Mouse (Mus musculus) frontal cortex, postnatal 36 days (tissue): ENCODE measurements around the gene Rpl10-ps3.

Source experiments
- DNase-seq, 2 experiments: peaks; one replicate each; pipeline ENCODE4 v3.0.0; 2022; ENCODE audit warnings: low spot score in 2 of 2

Gene Rpl10-ps3

DNA sequence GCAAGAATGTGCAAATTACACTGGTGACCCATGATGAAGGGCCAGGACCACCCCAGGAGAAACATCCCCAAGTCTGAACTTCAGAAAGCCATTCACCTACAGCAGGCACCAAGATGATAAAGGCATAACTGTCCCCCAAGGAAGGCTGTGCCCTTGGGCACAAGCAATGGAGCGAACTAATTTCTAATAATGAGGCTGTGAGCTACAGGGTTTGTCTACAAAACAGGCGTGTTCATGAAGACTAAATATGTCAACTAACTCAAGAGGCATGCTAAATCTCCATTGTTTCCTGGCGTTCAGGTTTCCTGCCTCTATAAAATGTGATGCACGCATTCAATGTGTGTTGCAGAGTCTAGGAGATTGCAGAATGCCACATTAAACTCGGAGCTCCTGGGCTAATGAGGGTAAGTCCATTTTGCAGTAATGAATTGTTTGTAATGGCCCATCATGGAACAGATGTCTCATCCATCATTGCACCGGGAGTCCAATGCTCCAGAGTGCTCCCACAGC is 33.7 kb downstream of the Rpl10-ps3 start:
- DNase-seq, result no peak

DNA sequence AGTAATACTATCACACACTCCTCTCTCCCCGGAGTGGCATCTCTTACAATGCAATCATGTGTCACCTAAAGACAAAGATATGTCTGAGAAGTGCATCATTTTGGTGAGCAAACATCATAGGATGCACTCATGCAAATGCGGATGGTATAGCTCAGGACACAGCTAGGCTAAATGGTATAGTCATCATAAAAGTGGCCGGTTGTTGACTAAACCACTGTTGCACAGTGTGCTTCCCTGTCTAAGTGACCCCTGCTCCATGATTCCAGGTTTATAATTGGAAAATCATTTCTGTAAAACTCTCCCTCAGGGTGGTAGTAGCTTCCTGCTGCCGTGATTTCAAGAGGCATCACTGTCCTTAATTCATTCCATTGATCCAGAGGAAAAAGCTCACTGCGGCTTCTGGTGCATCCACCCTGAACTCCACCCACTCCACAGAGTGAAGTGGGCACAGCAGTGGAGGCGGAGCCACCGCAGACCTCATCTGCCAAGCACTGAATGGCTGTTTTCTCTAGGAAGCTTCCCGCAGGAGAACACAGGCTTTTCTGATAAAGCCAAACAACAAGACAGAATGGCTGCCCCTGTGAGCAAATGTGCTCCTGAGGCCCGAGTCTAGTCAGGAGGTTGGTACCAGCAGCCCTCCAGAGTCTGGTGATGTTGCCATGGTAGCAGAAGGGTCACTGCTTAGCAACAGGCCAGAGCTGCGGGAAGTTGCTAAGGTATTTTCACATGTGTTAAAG is 38.9 kb downstream of the Rpl10-ps3 start:
- DNase-seq, result peak; percentile 53 to 55

DNA sequence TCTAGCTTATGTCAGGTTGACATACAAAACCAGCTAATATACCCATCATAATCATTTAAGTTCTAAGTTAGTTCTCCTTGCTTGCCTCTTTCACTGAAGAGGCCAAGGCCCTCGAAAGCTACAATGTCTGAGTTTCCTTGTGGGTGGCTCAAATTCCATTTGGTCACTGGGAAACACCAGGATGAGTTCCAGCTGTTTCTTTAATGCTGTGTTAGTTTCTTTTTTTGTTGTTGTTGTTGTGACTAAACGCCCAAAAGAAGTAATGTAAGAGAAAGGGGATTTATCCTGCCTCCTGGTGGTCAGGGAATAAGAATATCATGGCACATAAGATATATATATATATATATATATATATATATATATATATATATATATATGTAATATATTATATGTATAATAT is 39.7 kb downstream of the Rpl10-ps3 start:
- DNase-seq, result no peak

DNA sequence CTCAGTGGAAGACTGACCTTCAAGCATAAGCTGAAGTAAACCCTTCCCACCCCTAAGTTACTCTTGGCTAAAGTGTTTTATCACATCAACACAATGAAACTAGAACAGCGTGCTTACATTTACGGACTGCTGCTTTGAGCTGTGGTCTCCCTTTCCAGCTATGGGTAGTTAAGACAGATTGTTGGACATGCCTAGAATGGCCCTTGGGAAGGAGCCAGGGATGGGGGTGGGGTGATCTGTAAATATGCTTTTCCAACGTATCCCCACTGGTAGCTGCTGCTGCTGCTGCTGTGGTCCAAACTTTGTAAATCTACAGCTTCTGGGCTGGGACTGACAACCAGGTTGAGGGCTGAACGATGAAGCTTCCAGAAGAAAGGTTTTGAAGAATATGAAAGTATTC is 40.8 kb downstream of the Rpl10-ps3 start:
- DNase-seq, result no peak

DNA sequence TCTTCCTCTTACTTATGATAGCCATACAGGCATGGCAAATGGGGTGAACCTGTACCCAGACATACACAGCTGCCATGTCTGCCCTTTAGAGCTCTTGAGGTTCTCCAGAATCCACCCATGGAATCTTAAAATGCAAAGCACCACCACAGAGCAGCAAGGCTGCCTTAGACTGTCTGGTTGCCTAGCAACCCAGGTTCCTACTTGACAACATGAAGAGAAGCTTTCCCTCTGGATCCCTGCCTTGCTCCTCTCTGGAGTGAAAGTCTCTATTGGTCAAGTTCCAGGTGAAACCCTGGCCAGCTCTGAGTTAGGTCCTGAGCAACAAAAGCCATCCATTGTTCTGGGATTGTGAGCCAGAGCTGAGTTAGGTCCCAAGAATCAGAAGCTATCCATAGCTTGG is 43.0 kb downstream of the Rpl10-ps3 start:
- peak; percentile 46 to 83 for DNase-seq

DNA sequence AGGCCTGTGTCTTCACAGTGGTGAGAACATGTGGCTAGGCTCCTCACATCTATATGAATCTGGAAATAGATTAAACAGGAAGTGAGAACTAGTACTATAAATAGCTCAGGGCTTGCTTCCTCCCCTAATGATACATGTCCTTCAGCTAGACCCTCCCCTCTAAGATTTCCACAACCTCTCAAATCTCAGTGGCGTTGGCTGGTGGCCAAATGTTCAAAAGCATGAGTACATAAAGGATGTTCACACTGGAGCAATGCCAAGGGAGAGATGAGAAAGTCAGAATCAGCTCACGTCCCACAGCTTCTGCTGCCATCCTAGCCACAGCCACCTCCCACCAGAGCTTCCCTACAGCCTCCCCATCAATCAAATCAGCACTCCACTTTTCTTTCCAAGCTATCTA is 46.4 kb downstream of the Rpl10-ps3 start:
- DNase-seq, result no peak
